Mouse (Mus musculus): ENCODE results near the gene Camk1g. TPM values are rescaled to one million over a fixed set of nuclear protein-coding genes. Genes with fewer than 3 reads are reported as not detected.

The Camk1g gene
- total and polyA plus RNA-seq, 3 experiments = 0.16 to 2.8 TPM; not detected in 1

- Histone ChIP-seq H3K79me2 (replicated peaks; ENCODE audit: control insufficient read depth, insufficient read depth, low read length) (no peaks in the 10 kb centered on the region), H3K9ac (ENCODE audit: low read depth, low read length) (no peak overlapping the region), H3K4me1 (ENCODE audit: control insufficient read depth, insufficient read depth, low read length) (peaks cover 9% of the 10 kb centered on the region), H3K36me3 (ENCODE audit: control insufficient read depth, insufficient read depth, low read length) (no peaks in the 10 kb centered on the region), H3K27me3 (ENCODE audit: control insufficient read depth, insufficient read depth, low read length) (no peaks in the 10 kb centered on the region), H3K27ac (peak overlapping the region; percentile 85), H3K4me3 (no peak overlapping the region)
- TF ChIP-seq POLR2A (IDR thresholded peaks at IDR 0.05; ENCODE audit: insufficient read depth, low read depth, low read length) (no peak), CTCF (IDR thresholded peaks at IDR 0.05) (peak; percentile 87), EP300 (IDR thresholded peaks at IDR 0.05; ENCODE audit: insufficient read depth, low read depth, low read length) (peak; percentile 93)
- 39% methylated on average over 10 of the region's 10 CpGs for WGBS
- peak; percentile 79 to 80 for DNase-seq
- intact Hi-C loops (cut with DNase I) = no loop called here
Measured at GRCm38 (mm10) chr1:193330172-193330571, 39.9 kb downstream of the Camk1g start.

DNA sequence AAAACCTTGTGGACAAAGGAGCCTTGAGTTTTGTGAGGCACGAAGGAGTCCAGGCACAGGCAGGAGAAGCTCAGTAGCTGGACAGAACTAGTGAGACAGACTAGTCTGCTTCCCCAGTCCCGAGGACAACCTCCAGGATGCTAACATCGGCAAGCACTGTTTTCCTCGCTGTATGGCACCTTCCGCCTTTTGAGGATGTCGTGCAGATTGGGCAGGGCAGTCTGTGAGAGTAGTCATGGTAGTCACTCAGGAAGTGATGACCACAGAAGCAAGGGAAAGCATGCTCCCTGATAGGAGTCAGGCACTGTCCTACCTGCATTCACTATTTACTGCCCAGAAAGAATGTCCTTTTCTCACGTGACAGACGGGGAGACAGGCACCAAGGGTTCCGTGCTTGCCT lies 40.5 kb downstream of the Camk1g start:
- TF ChIP-seq EP300 (IDR thresholded peaks at IDR 0.05; ENCODE audit: insufficient read depth, low read depth, low read length) = no peak
- no peak for TF ChIP-seq POLR2A (IDR thresholded peaks at IDR 0.05; ENCODE audit: insufficient read depth, low read depth, low read length)
- no peak for TF ChIP-seq CTCF (IDR thresholded peaks at IDR 0.05)
- no peak for DNase-seq
- H3K27me3 ChIP-seq (ENCODE audit: control insufficient read depth, insufficient read depth, low read length) = no peaks in the 10 kb centered on the region
- no peaks in the 10 kb centered on the region for H3K79me2 ChIP-seq (replicated peaks; ENCODE audit: control insufficient read depth, insufficient read depth, low read length)
- H3K4me1 ChIP-seq (ENCODE audit: control insufficient read depth, insufficient read depth, low read length) = peaks cover 9% of the 10 kb centered on the region
- WGBS = 71% methylated on average over 9 of the region's 9 CpGs
- H3K4me3 ChIP-seq = no peak overlapping the region
- no peaks in the 10 kb centered on the region for H3K36me3 ChIP-seq (ENCODE audit: control insufficient read depth, insufficient read depth, low read length)
- no peak overlapping the region for H3K27ac ChIP-seq
- intact Hi-C loops (cut with DNase I) = loop anchor here (2.0 kb wide), 1 partner anchor 35 kb away; no protein-coding TSS in a partner anchor
- H3K9ac ChIP-seq (ENCODE audit: low read depth, low read length) = no peak overlapping the region

DNA sequence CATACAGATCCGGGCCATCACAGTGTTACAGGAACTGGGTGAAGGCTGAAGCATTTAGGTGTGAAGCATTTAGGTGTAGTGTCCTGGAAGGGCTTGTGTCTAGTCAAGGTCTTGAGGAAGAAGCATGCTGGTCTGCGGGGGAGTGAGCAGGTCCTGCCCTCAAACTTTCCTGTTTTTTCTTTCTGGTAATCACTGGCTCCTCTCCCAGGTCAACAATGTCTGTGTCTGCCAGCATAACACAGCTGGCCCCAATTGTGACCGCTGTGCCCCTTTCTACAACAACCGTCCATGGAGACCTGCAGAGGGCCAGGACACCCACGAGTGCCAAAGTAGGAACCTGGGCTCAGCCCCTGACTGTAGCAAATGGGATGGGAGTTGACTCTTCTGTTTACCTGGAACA lies 42.4 kb downstream of the Camk1g start:
- Histone ChIP-seq H3K79me2 (replicated peaks; ENCODE audit: control insufficient read depth, insufficient read depth, low read length) (no peaks in the 10 kb centered on the region), H3K4me3 (no peak overlapping the region), H3K27ac (no peak overlapping the region), H3K4me1 (ENCODE audit: control insufficient read depth, insufficient read depth, low read length) (peaks cover 7% of the 10 kb centered on the region), H3K36me3 (ENCODE audit: control insufficient read depth, insufficient read depth, low read length) (no peaks in the 10 kb centered on the region), H3K9ac (ENCODE audit: low read depth, low read length) (no peak overlapping the region), H3K27me3 (ENCODE audit: control insufficient read depth, insufficient read depth, low read length) (no peaks in the 10 kb centered on the region)
- TF ChIP-seq CTCF (IDR thresholded peaks at IDR 0.05) (no peak), EP300 (IDR thresholded peaks at IDR 0.05; ENCODE audit: insufficient read depth, low read depth, low read length) (no peak), POLR2A (IDR thresholded peaks at IDR 0.05; ENCODE audit: insufficient read depth, low read depth, low read length) (no peak)
- intact Hi-C loops (cut with DNase I) = loop anchor here (2.0 kb wide), 2 partner anchors 37 to 119 kb away; no protein-coding TSS in a partner anchor
- 29% methylated on average over 5 of the region's 5 CpGs for WGBS
- no peak for DNase-seq

GRCm38 (mm10) chr1:193327216-193327615 lies 42.9 kb downstream of the Camk1g start:
- intact Hi-C loops (cut with DNase I) = loop anchor here (2.0 kb wide), 1 partner anchor 118 kb away; no protein-coding TSS in a partner anchor
- no peaks in the 10 kb centered on the region for H3K27me3 ChIP-seq (ENCODE audit: control insufficient read depth, insufficient read depth, low read length)
- 58% methylated on average over 1 of the region's 1 CpGs for WGBS
- no peak for DNase-seq
- TF ChIP-seq POLR2A (IDR thresholded peaks at IDR 0.05; ENCODE audit: insufficient read depth, low read depth, low read length) = no peak
- H3K79me2 ChIP-seq (replicated peaks; ENCODE audit: control insufficient read depth, insufficient read depth, low read length) = no peaks in the 10 kb centered on the region
- no peaks in the 10 kb centered on the region for H3K36me3 ChIP-seq (ENCODE audit: control insufficient read depth, insufficient read depth, low read length)
- no peak overlapping the region for H3K9ac ChIP-seq (ENCODE audit: low read depth, low read length)
- no peak overlapping the region for H3K4me3 ChIP-seq
- peaks cover 5% of the 10 kb centered on the region for H3K4me1 ChIP-seq (ENCODE audit: control insufficient read depth, insufficient read depth, low read length)
- no peak overlapping the region for H3K27ac ChIP-seq

DNA sequence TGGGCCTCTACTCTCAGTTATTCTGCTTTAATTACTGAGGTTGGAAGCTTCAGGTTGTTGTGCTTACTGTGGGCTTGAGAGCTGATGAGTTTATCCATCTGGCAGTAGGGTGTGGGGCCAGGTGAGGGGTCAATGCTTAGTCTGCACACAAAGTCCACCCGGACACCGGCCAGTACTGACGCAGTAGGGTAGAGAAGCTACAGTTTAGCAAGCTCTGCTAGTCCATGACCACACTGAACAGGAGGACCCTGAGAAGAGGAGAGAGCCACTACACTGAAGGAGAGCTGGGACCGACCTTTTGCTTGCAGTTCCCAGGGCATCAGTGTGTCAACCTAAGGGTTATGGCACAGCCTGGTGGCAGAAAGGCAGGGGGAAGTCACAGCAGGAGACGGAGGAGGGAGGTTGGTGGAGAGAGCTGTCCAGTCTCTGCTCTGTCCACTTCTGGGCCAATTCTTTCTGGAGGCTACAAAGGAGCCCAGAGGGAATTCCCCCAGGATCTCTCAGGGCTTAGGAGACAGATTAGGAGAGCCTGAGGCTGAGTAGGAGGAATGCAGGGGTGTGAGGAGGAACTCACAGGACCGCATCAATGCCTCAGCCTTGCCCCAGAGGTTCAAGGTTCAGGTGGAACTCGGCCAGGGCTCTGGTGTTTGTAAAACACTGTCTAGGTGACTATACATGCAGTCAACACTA lies 43.5 kb downstream of the Camk1g start:
- Histone ChIP-seq H3K27me3 (ENCODE audit: control insufficient read depth, insufficient read depth, low read length) (no peaks in the 10 kb centered on the region), H3K4me1 (ENCODE audit: control insufficient read depth, insufficient read depth, low read length) (peaks cover 5% of the 10 kb centered on the region), H3K36me3 (ENCODE audit: control insufficient read depth, insufficient read depth, low read length) (no peaks in the 10 kb centered on the region), H3K9ac (ENCODE audit: low read depth, low read length) (no peak overlapping the region), H3K27ac (no peak overlapping the region), H3K4me3 (no peak overlapping the region), H3K79me2 (replicated peaks; ENCODE audit: control insufficient read depth, insufficient read depth, low read length) (no peaks in the 10 kb centered on the region)
- TF ChIP-seq EP300 (IDR thresholded peaks at IDR 0.05; ENCODE audit: insufficient read depth, low read depth, low read length) = peak; percentile 75
- no peak for TF ChIP-seq POLR2A (IDR thresholded peaks at IDR 0.05; ENCODE audit: insufficient read depth, low read depth, low read length)
- TF ChIP-seq CTCF (IDR thresholded peaks at IDR 0.05) = peak; percentile 64
- no peak for DNase-seq
- 52% methylated on average over 7 of the region's 7 CpGs for WGBS
- intact Hi-C loops (cut with DNase I) = loop anchor here (2.0 kb wide), 1 partner anchor 118 kb away; no protein-coding TSS in a partner anchor

DNA sequence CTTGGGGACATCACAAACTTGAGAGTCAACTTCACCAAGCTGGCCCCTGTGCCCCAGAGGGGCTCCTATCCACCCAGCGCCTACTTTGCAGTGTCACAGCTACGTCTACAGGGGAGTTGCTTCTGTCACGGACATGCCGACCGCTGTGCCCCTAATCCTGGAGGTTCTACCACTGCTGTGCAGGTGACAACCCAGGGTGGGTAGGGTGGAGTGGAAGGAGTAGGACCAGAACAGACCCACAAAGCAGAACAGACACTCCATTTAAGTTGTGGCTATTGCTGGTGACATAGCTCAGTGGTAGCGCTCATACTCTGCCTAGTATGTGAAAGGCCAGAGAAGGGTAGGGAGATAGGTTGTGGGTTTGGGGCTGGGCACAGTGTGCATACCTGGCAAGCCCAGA lies 44.2 kb downstream of the Camk1g start:
- no peaks in the 10 kb centered on the region for H3K36me3 ChIP-seq (ENCODE audit: control insufficient read depth, insufficient read depth, low read length)
- WGBS = 91% methylated on average over 6 of the region's 6 CpGs
- TF ChIP-seq CTCF (IDR thresholded peaks at IDR 0.05) (no peak), POLR2A (IDR thresholded peaks at IDR 0.05; ENCODE audit: insufficient read depth, low read depth, low read length) (no peak), EP300 (IDR thresholded peaks at IDR 0.05; ENCODE audit: insufficient read depth, low read depth, low read length) (no peak)
- no peak overlapping the region for H3K27ac ChIP-seq
- no peaks in the 10 kb centered on the region for H3K27me3 ChIP-seq (ENCODE audit: control insufficient read depth, insufficient read depth, low read length)
- no peak for DNase-seq
- H3K79me2 ChIP-seq (replicated peaks; ENCODE audit: control insufficient read depth, insufficient read depth, low read length) = no peaks in the 10 kb centered on the region
- H3K4me1 ChIP-seq (ENCODE audit: control insufficient read depth, insufficient read depth, low read length) = peaks cover 5% of the 10 kb centered on the region
- H3K4me3 ChIP-seq = no peak overlapping the region
- no peak overlapping the region for H3K9ac ChIP-seq (ENCODE audit: low read depth, low read length)
- intact Hi-C loops (cut with DNase I) = loop anchor here (2.0 kb wide), 1 partner anchor 117 kb away; no protein-coding TSS in a partner anchor

Measured in heart, adult 2 months (tissue).